Mouse (Mus musculus) thymus, postnatal 0 days (tissue): ENCODE measurements around the gene Clic3. TPM values are rescaled to one million over a fixed set of nuclear protein-coding genes. Genes with fewer than 3 reads are reported as not detected.
"Not testable (repeated sequence)": the region's sequence is repeated elsewhere in the genome, so short reads cannot be mapped to it uniquely, and the experiment has no call there.

Experiments
- DNase-seq: peaks from one replicate; pipeline ENCODE4 v3.0.0-alpha.2; 2015; ENCODE audit warnings: low spot score
- polyA plus RNA-seq: library from polyadenylated mRNA; unstranded; fragments of >200 nt; fragmentation: Nextera tagmentation; extraction: Ambion mirVana; gene quantifications from 2 replicates; pipeline ENCODE4 v1.2.1, GENCODE M21; 2015

The Clic3 gene
- 3.6 and 4.7 TPM in 2 replicates for polyA plus RNA-seq

- DNase-seq, result no peak
Measured at GRCm38 (mm10) chr2:25456205-25456953, at the start of gene Clic3. Gene Clic3, plus strand, starts transcription at chr2:25456838.

- DNase-seq, result no peak
Measured at GRCm38 (mm10) chr2:25408908-25409307, 47.7 kb upstream of the Clic3 start.

GRCm38 (mm10) chr2:25413436-25413835 is 43.2 kb upstream of the Clic3 start:
- DNase-seq, result not testable (repeated sequence)

GRCm38 (mm10) chr2:25417426-25417825 is 39.2 kb upstream of the Clic3 start:
- DNase-seq, result no peak

- DNase-seq, result peak; percentile 75
Measured at GRCm38 (mm10) chr2:25421896-25422295, 34.7 kb upstream of the Clic3 start.

- DNase-seq, result peak; percentile 60
Measured at GRCm38 (mm10) chr2:25422587-25423410, 33.8 kb upstream of the Clic3 start, which contains the start of gene Fut7. Gene Fut7, plus strand, starts transcription at chr2:25423267.

GRCm38 (mm10) chr2:25423626-25424025 is 33.0 kb upstream of the Clic3 start:
- DNase-seq, result no peak

- DNase-seq, result no peak
Measured at GRCm38 (mm10) chr2:25425481-25425880, 31.2 kb upstream of the Clic3 start.

GRCm38 (mm10) chr2:25426721-25427191 is 29.9 kb upstream of the Clic3 start:
- DNase-seq, result peak; percentile 75

GRCm38 (mm10) chr2:25427256-25427655 is 29.4 kb upstream of the Clic3 start:
- DNase-seq, result no peak

- DNase-seq, result peak; percentile 93
Measured at GRCm38 (mm10) chr2:25428442-25429236, 28.0 kb upstream of the Clic3 start, which contains the start of gene Abca2. Gene Abca2, plus strand, starts transcription at chr2:25428703.

GRCm38 (mm10) chr2:25429435-25430180 is 27.0 kb upstream of the Clic3 start:
- DNase-seq, result no peak

- DNase-seq, result no peak
Measured at GRCm38 (mm10) chr2:25430395-25431233, 26.0 kb upstream of the Clic3 start.

GRCm38 (mm10) chr2:25431308-25431855 is 25.3 kb upstream of the Clic3 start:
- no peak for DNase-seq

GRCm38 (mm10) chr2:25432326-25433098 is 24.1 kb upstream of the Clic3 start:
- DNase-seq, result no peak

- DNase-seq, result no peak
Measured at GRCm38 (mm10) chr2:25433101-25433500, 23.5 kb upstream of the Clic3 start.

GRCm38 (mm10) chr2:25434292-25434691 is 22.3 kb upstream of the Clic3 start:
- DNase-seq, result no peak

- no peak for DNase-seq
Measured at GRCm38 (mm10) chr2:25436286-25436820, 20.3 kb upstream of the Clic3 start.
